Mouse (Mus musculus): ENCODE measurements at regions not wholly inside any gene's neighbourhood (a gene's known extent, or its start where the extent isn't known, plus 50 kb on each side); places are given as distances from the start of the nearest gene placed in this dataset.
"Not testable (repeated sequence)": the region's sequence is repeated elsewhere in the genome, so short reads cannot be mapped to it uniquely, and the experiment has no call there.

- Histone ChIP-seq H3K27me3 (ENCODE audit: insufficient read depth, poor library complexity, severe bottlenecking) (no peaks in the 10 kb centered on the region), H3K4me3 (peak overlapping the region; percentile 47), H3K9me3 (no peaks in the 10 kb centered on the region), H3K27ac (no peak overlapping the region; the same call in 1 of the 2 replicates), H3K36me3 (no peaks in the 10 kb centered on the region), H3K4me1 (0 out of 2 replicates have a peak, but pooled peaks cover 4% of the 10 kb centered on the region)
- 29% methylated on average over 16 of the region's 16 CpGs for WGBS
- DNase-seq (ENCODE audit: low spot score) = peak; percentile 88
Measured at GRCm38 (mm10) chr17:82857199-82858147, 357.6 kb upstream of the Pkdcc start.

- H3K27me3 ChIP-seq (ENCODE audit: insufficient read depth, poor library complexity, severe bottlenecking) = no peaks in the 10 kb centered on the region
- H3K9me3 ChIP-seq = no peaks in the 10 kb centered on the region
- DNase-seq (ENCODE audit: low spot score) = no peak
- 81% methylated on average over 5 of the region's 5 CpGs for WGBS
- no peak overlapping the region for H3K4me3 ChIP-seq
- no peaks in the 10 kb centered on the region for H3K36me3 ChIP-seq
- H3K27ac ChIP-seq = no peak overlapping the region
- H3K4me1 ChIP-seq = 0 out of 2 replicates have a peak, but pooled peaks cover 4% of the 10 kb centered on the region
Measured at GRCm38 (mm10) chr17:82860391-82860790, 354.7 kb upstream of the Pkdcc start.

- H3K27me3 ChIP-seq (ENCODE audit: insufficient read depth, poor library complexity, severe bottlenecking) = no peaks in the 10 kb centered on the region
- no peak overlapping the region for H3K27ac ChIP-seq
Measured at GRCm38 (mm10) chr17:82860966-82861365, 354.1 kb upstream of the Pkdcc start.

GRCm38 (mm10) chr17:82877131-82877530, 338.0 kb upstream of the Pkdcc start:
- DNase-seq (ENCODE audit: low spot score) = no peak
- H3K9me3 ChIP-seq = no peaks in the 10 kb centered on the region
- H3K27ac ChIP-seq = no peak overlapping the region
- WGBS = 71% methylated on average over 8 of the region's 8 CpGs
- no peaks in the 10 kb centered on the region for H3K4me1 ChIP-seq
- no peaks in the 10 kb centered on the region for H3K36me3 ChIP-seq
- no peaks in the 10 kb centered on the region for H3K27me3 ChIP-seq (ENCODE audit: insufficient read depth, poor library complexity, severe bottlenecking)
- H3K4me3 ChIP-seq = no peak overlapping the region

More at GRCm38 (mm10) chr17:82860966-82861365, 354.1 kb upstream of the Pkdcc start:
- Histone ChIP-seq H3K36me3 (no peaks in the 10 kb centered on the region), H3K9me3 (no peaks in the 10 kb centered on the region), H3K4me1 (0 out of 2 replicates have a peak, but pooled peaks cover 4% of the 10 kb centered on the region), H3K4me3 (no peak overlapping the region)
- 72% methylated on average over 5 of the region's 5 CpGs for WGBS
- no peak for DNase-seq (ENCODE audit: low spot score)

- WGBS = 73% methylated on average over 2 of the region's 2 CpGs
- Histone ChIP-seq H3K27me3 (ENCODE audit: insufficient read depth, poor library complexity, severe bottlenecking) (no peaks in the 10 kb centered on the region), H3K9me3 (no peaks in the 10 kb centered on the region), H3K36me3 (no peaks in the 10 kb centered on the region), H3K4me3 (no peak overlapping the region), H3K27ac (no peak overlapping the region), H3K4me1 (no peaks in the 10 kb centered on the region)
- no peak for DNase-seq (ENCODE audit: low spot score)
Measured at GRCm38 (mm10) chr17:82900602-82901001, 314.5 kb upstream of the Pkdcc start.

GRCm38 (mm10) chr17:82901098-82901891, 313.8 kb upstream of the Pkdcc start:
- no peaks in the 10 kb centered on the region for H3K27me3 ChIP-seq (ENCODE audit: insufficient read depth, poor library complexity, severe bottlenecking)
- DNase-seq (ENCODE audit: low spot score) = no peak
- no peaks in the 10 kb centered on the region for H3K4me1 ChIP-seq
- H3K4me3 ChIP-seq = no peak overlapping the region
- no peaks in the 10 kb centered on the region for H3K9me3 ChIP-seq
- H3K27ac ChIP-seq = no peak overlapping the region
- H3K36me3 ChIP-seq = no peaks in the 10 kb centered on the region
- 72% methylated on average over 9 of the region's 9 CpGs for WGBS

GRCm38 (mm10) chr17:82904961-82905360, 310.1 kb upstream of the Pkdcc start:
- H3K4me3 ChIP-seq = no peak overlapping the region
- no peaks in the 10 kb centered on the region for H3K4me1 ChIP-seq
- H3K36me3 ChIP-seq = no peaks in the 10 kb centered on the region
- 71% methylated on average over 2 of the region's 2 CpGs for WGBS
- no peak for DNase-seq (ENCODE audit: low spot score)
- H3K27ac ChIP-seq = no peak overlapping the region
- no peaks in the 10 kb centered on the region for H3K27me3 ChIP-seq (ENCODE audit: insufficient read depth, poor library complexity, severe bottlenecking)
- H3K9me3 ChIP-seq = no peaks in the 10 kb centered on the region

GRCm38 (mm10) chr17:82905483-82905882, 309.6 kb upstream of the Pkdcc start:
- no peaks in the 10 kb centered on the region for H3K27me3 ChIP-seq (ENCODE audit: insufficient read depth, poor library complexity, severe bottlenecking)
- no peaks in the 10 kb centered on the region for H3K9me3 ChIP-seq
- DNase-seq (ENCODE audit: low spot score) = no peak
- H3K27ac ChIP-seq = no peak overlapping the region
- WGBS = 71% methylated on average over 3 of the region's 3 CpGs
- no peaks in the 10 kb centered on the region for H3K4me1 ChIP-seq
- H3K4me3 ChIP-seq = no peak overlapping the region
- no peaks in the 10 kb centered on the region for H3K36me3 ChIP-seq

- no peaks in the 10 kb centered on the region for H3K9me3 ChIP-seq
- 68% methylated on average over 2 of the region's 2 CpGs for WGBS
- no peak for DNase-seq (ENCODE audit: low spot score)
- H3K4me1 ChIP-seq = no peaks in the 10 kb centered on the region
- no peak overlapping the region for H3K4me3 ChIP-seq
- H3K27ac ChIP-seq = no peak overlapping the region
- H3K36me3 ChIP-seq = no peaks in the 10 kb centered on the region
- no peaks in the 10 kb centered on the region for H3K27me3 ChIP-seq (ENCODE audit: insufficient read depth, poor library complexity, severe bottlenecking)
Measured at GRCm38 (mm10) chr17:82909189-82909588, 305.9 kb upstream of the Pkdcc start.

- not testable (repeated sequence) for H3K9me3 ChIP-seq; H3K4me1 ChIP-seq; H3K27ac ChIP-seq; DNase-seq (ENCODE audit: low spot score); H3K36me3 ChIP-seq; H3K27me3 ChIP-seq (ENCODE audit: insufficient read depth, poor library complexity, severe bottlenecking); H3K4me3 ChIP-seq
- WGBS = 46% methylated on average over 4 of the region's 4 CpGs
Measured at GRCm38 (mm10) chr17:82922986-82923385, 292.1 kb upstream of the Pkdcc start.

- DNase-seq (ENCODE audit: low spot score) = no peak
- WGBS = 83% methylated on average over 2 of the region's 2 CpGs
- H3K9me3 ChIP-seq = no peaks in the 10 kb centered on the region
Measured at GRCm38 (mm10) chr17:82925751-82926150, 289.3 kb upstream of the Pkdcc start.

GRCm38 (mm10) chr17:82927681-82928080, 287.4 kb upstream of the Pkdcc start:
- H3K4me3 ChIP-seq = no peak overlapping the region
- WGBS = 84% methylated on average over 3 of the region's 3 CpGs
- no peaks in the 10 kb centered on the region for H3K4me1 ChIP-seq
- H3K27ac ChIP-seq = no peak overlapping the region
- no peaks in the 10 kb centered on the region for H3K9me3 ChIP-seq
- DNase-seq (ENCODE audit: low spot score) = no peak
- H3K36me3 ChIP-seq = no peaks in the 10 kb centered on the region
- H3K27me3 ChIP-seq (ENCODE audit: insufficient read depth, poor library complexity, severe bottlenecking) = no peaks in the 10 kb centered on the region

More at GRCm38 (mm10) chr17:82925751-82926150, 289.3 kb upstream of the Pkdcc start:
- Histone ChIP-seq H3K4me1 (no peaks in the 10 kb centered on the region), H3K27me3 (ENCODE audit: insufficient read depth, poor library complexity, severe bottlenecking) (no peaks in the 10 kb centered on the region), H3K4me3 (no peak overlapping the region), H3K36me3 (no peaks in the 10 kb centered on the region), H3K27ac (no peak overlapping the region)

GRCm38 (mm10) chr17:82929511-82929910, 285.6 kb upstream of the Pkdcc start:
- no peak for DNase-seq (ENCODE audit: low spot score)
- no peak overlapping the region for H3K4me3 ChIP-seq
- H3K36me3 ChIP-seq = no peaks in the 10 kb centered on the region
- no peaks in the 10 kb centered on the region for H3K9me3 ChIP-seq
- H3K27ac ChIP-seq = no peak overlapping the region
- no peaks in the 10 kb centered on the region for H3K27me3 ChIP-seq (ENCODE audit: insufficient read depth, poor library complexity, severe bottlenecking)
- 73% methylated on average over 3 of the region's 3 CpGs for WGBS
- H3K4me1 ChIP-seq = no peaks in the 10 kb centered on the region
